Mouse (Mus musculus) hindbrain, embryonic 11.5 days (tissue): ENCODE results near the gene Spcs2. TPM values are rescaled to one million over a fixed set of nuclear protein-coding genes. Genes with fewer than 3 reads are reported as not detected.

Experiments used
- ATAC-seq: fragments of 200-750 bp; cut with Nextera tagmentation; 2 replicates; pipeline ENCODE4 v1.8.0; 2017; ENCODE audit warnings: mild to moderate bottlenecking, moderate TSS enrichment, moderate library complexity; ENCODE audit not compliant: low FRiP score
- DNase-seq: peaks from one replicate; pipeline ENCODE4 v3.0.0-alpha.2; 2015; ENCODE audit warnings: low spot score
- H3K27ac ChIP-seq: fragments of 300-500 bp; sonication (generic); 2 replicates; pipeline ENCODE4 v1.5.1; 2014; ENCODE audit warnings: mild to moderate bottlenecking, low read depth, low read length
- H3K27me3 ChIP-seq: fragments of 300-500 bp; sonication (generic); 2 replicates; pipeline ENCODE4 v1.6.1; 2014; ENCODE audit warnings: mild to moderate bottlenecking, low read length, moderate library complexity, mixed read lengths; ENCODE audit not compliant: control insufficient read depth, insufficient read depth
- H3K36me3 ChIP-seq: fragments of 300-500 bp; sonication (generic); 2 replicates; pipeline ENCODE4 v1.6.1; 2014; ENCODE audit warnings: mild to moderate bottlenecking, low read length, moderate library complexity, mixed read lengths; ENCODE audit not compliant: control insufficient read depth, insufficient read depth
- H3K4me1 ChIP-seq: fragments of 300-500 bp; sonication (generic); replicated peaks from 2 replicates; pipeline ENCODE4 v1.6.1; 2014; ENCODE audit warnings: low read length, mixed read lengths; ENCODE audit not compliant: control insufficient read depth, insufficient read depth
- H3K4me2 ChIP-seq: fragments of 300-500 bp; sonication (generic); replicated peaks from 2 replicates; pipeline ENCODE4 v1.6.1; 2014; ENCODE audit warnings: mild to moderate bottlenecking, low read depth, low read length
- H3K4me3 ChIP-seq: fragments of 300-500 bp; sonication (generic); 2 replicates; pipeline ENCODE4 v1.5.1; 2014; ENCODE audit warnings: low read depth, low read length
- H3K9ac ChIP-seq: fragments of 300-500 bp; sonication (generic); 2 replicates; pipeline ENCODE4 v1.6.1; 2014; ENCODE audit warnings: low read depth, low read length
- H3K9me3 ChIP-seq: fragments of 300-500 bp; sonication (generic); 2 replicates; pipeline ENCODE4 v1.6.1; 2016; ENCODE audit warnings: low read length; ENCODE audit not compliant: control insufficient read depth
- WGBS: fragments of 180-500 bp; shearing (Covaris S2); extraction: QIAGEN DNeasy Blood & Tissue Kit; methylation state at CpG from one replicate; pipeline ENCODE4 v1.1.7; 2014; 5-methylcytosine and 5-hydroxymethylcytosine counted together
- polyA plus RNA-seq: library from polyadenylated mRNA; unstranded; fragments of >200 nt; fragmentation: Nextera tagmentation; extraction: Ambion mirVana; gene quantifications from 2 replicates; pipeline ENCODE4 v1.2.1, GENCODE M21; 2014

Spcs2 gene
- polyA plus RNA-seq, 1 experiment from 2014 or later, result 356 TPM

- no peaks in the 10 kb centered on the region for H3K36me3 ChIP-seq
- 85% methylated on average over 5 of the region's 5 CpGs for WGBS
- no peak for ATAC-seq
Measured at GRCm38 (mm10) chr7:99834314-99834853, 28.9 kb downstream of the Spcs2 start.

GRCm38 (mm10) chr7:99833846-99834222, 29.4 kb downstream of the Spcs2 start:
- Histone ChIP-seq H3K4me3 (no peak overlapping the region), H3K27ac (no peak overlapping the region), H3K9me3 (no peaks in the 10 kb centered on the region), H3K4me2 (no peak overlapping the region), H3K9ac (no peak overlapping the region), H3K36me3 (no peaks in the 10 kb centered on the region), H3K4me1 (no peaks in the 10 kb centered on the region), H3K27me3 (no peaks in the 10 kb centered on the region)
- ATAC-seq (no peak), DNase-seq (no peak)
- WGBS, result 87% methylated on average over 2 of the region's 2 CpGs

More at GRCm38 (mm10) chr7:99834314-99834853, 28.9 kb downstream of the Spcs2 start:
- no peak for DNase-seq
- H3K9me3 ChIP-seq, result no peaks in the 10 kb centered on the region
- no peak overlapping the region for H3K4me3 ChIP-seq
- no peaks in the 10 kb centered on the region for H3K4me1 ChIP-seq
- no peak overlapping the region for H3K4me2 ChIP-seq
- no peak overlapping the region for H3K9ac ChIP-seq
- H3K27me3 ChIP-seq, result no peaks in the 10 kb centered on the region
- no peak overlapping the region for H3K27ac ChIP-seq

- H3K4me2 ChIP-seq, result no peak overlapping the region
- H3K4me1 ChIP-seq, result no peaks in the 10 kb centered on the region
- no peaks in the 10 kb centered on the region for H3K27me3 ChIP-seq
- 85% methylated on average over 5 of the region's 5 CpGs for WGBS
- H3K27ac ChIP-seq, result no peak overlapping the region
- DNase-seq, result no peak
- no peak for ATAC-seq
- no peak overlapping the region for H3K4me3 ChIP-seq
- H3K9ac ChIP-seq, result no peak overlapping the region
- no peaks in the 10 kb centered on the region for H3K9me3 ChIP-seq
- H3K36me3 ChIP-seq, result no peaks in the 10 kb centered on the region
Measured at GRCm38 (mm10) chr7:99833115-99833845, 30.0 kb downstream of the Spcs2 start.

GRCm38 (mm10) chr7:99828083-99828570, 35.1 kb downstream of the Spcs2 start, which contains the start of gene Neu3:
Gene Neu3 (minus strand): TSS chr7:99828417.
- no peaks in the 10 kb centered on the region for H3K27me3 ChIP-seq
- ATAC-seq, result peak; percentile 94
- peak within 1 kb of the TSS; percentile 54 for H3K4me2 ChIP-seq
- DNase-seq, result peak; percentile 87
- no peaks in the 10 kb centered on the region for H3K9me3 ChIP-seq
- peak within 1 kb of the TSS; percentile 49 for H3K9ac ChIP-seq
- H3K4me1 ChIP-seq, result no peaks in the 10 kb centered on the region
- no peak within 1 kb of the TSS for H3K27ac ChIP-seq
- under 1% methylated on average over 26 of the region's 26 CpGs for WGBS
- peak within 1 kb of the TSS; percentile 31 for H3K4me3 ChIP-seq
- H3K36me3 ChIP-seq, result no peaks in the 10 kb centered on the region

GRCm38 (mm10) chr7:99826096-99826495, 37.2 kb downstream of the Spcs2 start:
- Histone ChIP-seq H3K27me3 (no peaks in the 10 kb centered on the region), H3K36me3 (no peaks in the 10 kb centered on the region), H3K9ac (no peak overlapping the region), H3K4me1 (no peaks in the 10 kb centered on the region), H3K9me3 (no peaks in the 10 kb centered on the region), H3K27ac (no peak overlapping the region), H3K4me2 (no peak overlapping the region), H3K4me3 (no peak overlapping the region)
- DNase-seq, result no peak
- 62% methylated on average over 6 of the region's 6 CpGs for WGBS
- no peak for ATAC-seq

- Histone ChIP-seq H3K9me3 (no peaks in the 10 kb centered on the region), H3K4me1 (no peaks in the 10 kb centered on the region), H3K27ac (no peak overlapping the region), H3K36me3 (no peaks in the 10 kb centered on the region), H3K9ac (no peak overlapping the region), H3K4me3 (no peak overlapping the region), H3K4me2 (no peak overlapping the region), H3K27me3 (no peaks in the 10 kb centered on the region)
- ATAC-seq (no peak), DNase-seq (no peak)
- 80% methylated on average over 9 of the region's 9 CpGs for WGBS
Measured at GRCm38 (mm10) chr7:99825511-99825910, 37.8 kb downstream of the Spcs2 start.

- H3K9ac ChIP-seq, result no peak overlapping the region
Measured at GRCm38 (mm10) chr7:99824649-99825483, 38.4 kb downstream of the Spcs2 start.

GRCm38 (mm10) chr7:99823045-99823663, 40.1 kb downstream of the Spcs2 start:
- Histone ChIP-seq H3K27me3 (no peaks in the 10 kb centered on the region), H3K9me3 (no peaks in the 10 kb centered on the region), H3K4me2 (no peak overlapping the region), H3K36me3 (no peaks in the 10 kb centered on the region), H3K4me3 (no peak overlapping the region), H3K9ac (no peak overlapping the region), H3K27ac (no peak overlapping the region), H3K4me1 (no peaks in the 10 kb centered on the region)
- no peak for ATAC-seq
- 93% methylated on average over 10 of the region's 10 CpGs for WGBS
- DNase-seq, result no peak

More at GRCm38 (mm10) chr7:99824649-99825483, 38.4 kb downstream of the Spcs2 start:
- H3K27ac ChIP-seq, result no peak overlapping the region
- H3K9me3 ChIP-seq, result no peaks in the 10 kb centered on the region
- H3K4me3 ChIP-seq, result no peak overlapping the region
- no peaks in the 10 kb centered on the region for H3K27me3 ChIP-seq
- DNase-seq (no peak), ATAC-seq (no peak)
- no peaks in the 10 kb centered on the region for H3K36me3 ChIP-seq
- WGBS, result 81% methylated on average over 16 of the region's 16 CpGs
- no peaks in the 10 kb centered on the region for H3K4me1 ChIP-seq
- H3K4me2 ChIP-seq, result no peak overlapping the region
